Mouse (Mus musculus): ENCODE results near the gene Prkd2.

GRCm38 (mm10) chr7:16908859-16909258, 66.2 kb downstream of the Prkd2 start:
- TF ChIP-seq CTCF (IDR thresholded peaks at IDR 0.05; ENCODE audit: low read depth) (no peak), EP300 (IDR thresholded peaks at IDR 0.05; ENCODE audit: low read depth) (no peak)
